Mouse (Mus musculus): ENCODE data around the gene Srgap3.

Gene Srgap3

GRCm38 (mm10) chr6:112946895-112947436 lies at the start of gene Srgap3:
Gene Srgap3 (minus strand): TSS chr6:112947266.
- peak; percentile 86 for DNase-seq (ENCODE audit: extremely low read depth, low read depth)

GRCm38 (mm10) chr6:112995708-112996107 lies 48.6 kb upstream of the Srgap3 start:
- no peak for DNase-seq (ENCODE audit: extremely low read depth, low read depth)

GRCm38 (mm10) chr6:112990119-112990518 lies 43.1 kb upstream of the Srgap3 start:
- no peak for DNase-seq (ENCODE audit: extremely low read depth, low read depth)

- no peak for DNase-seq (ENCODE audit: extremely low read depth, low read depth)
Observed at GRCm38 (mm10) chr6:112985362-112986314, 38.6 kb upstream of the Srgap3 start.

GRCm38 (mm10) chr6:112982241-112982640 lies 35.2 kb upstream of the Srgap3 start:
- DNase-seq (ENCODE audit: extremely low read depth, low read depth) = no peak

- DNase-seq (ENCODE audit: extremely low read depth, low read depth) = no peak
Observed at GRCm38 (mm10) chr6:112978947-112979346, 31.9 kb upstream of the Srgap3 start.

GRCm38 (mm10) chr6:112977246-112977645 lies 30.2 kb upstream of the Srgap3 start:
- DNase-seq (ENCODE audit: extremely low read depth, low read depth) = no peak

- DNase-seq (ENCODE audit: extremely low read depth, low read depth) = no peak
Observed at GRCm38 (mm10) chr6:112976541-112976940, 29.5 kb upstream of the Srgap3 start.

- DNase-seq (ENCODE audit: extremely low read depth, low read depth) = no peak
Observed at GRCm38 (mm10) chr6:112976136-112976535, 29.1 kb upstream of the Srgap3 start.

- no peak for DNase-seq (ENCODE audit: extremely low read depth, low read depth)
Observed at GRCm38 (mm10) chr6:112973786-112974720, 27.0 kb upstream of the Srgap3 start.

- no peak for DNase-seq (ENCODE audit: extremely low read depth, low read depth)
Observed at GRCm38 (mm10) chr6:112972858-112973631, 26.0 kb upstream of the Srgap3 start.

- DNase-seq (ENCODE audit: extremely low read depth, low read depth) = no peak
Observed at GRCm38 (mm10) chr6:112972127-112972526, 25.1 kb upstream of the Srgap3 start.

- DNase-seq (ENCODE audit: extremely low read depth, low read depth) = no peak
Observed at GRCm38 (mm10) chr6:112971116-112971768, 24.2 kb upstream of the Srgap3 start.

- no peak for DNase-seq (ENCODE audit: extremely low read depth, low read depth)
Observed at GRCm38 (mm10) chr6:112967359-112967758, 20.3 kb upstream of the Srgap3 start.

- no peak for DNase-seq (ENCODE audit: extremely low read depth, low read depth)
Observed at GRCm38 (mm10) chr6:112958360-112958759, 11.3 kb upstream of the Srgap3 start.

GRCm38 (mm10) chr6:112957583-112958280 lies 10.7 kb upstream of the Srgap3 start:
- no peak for DNase-seq (ENCODE audit: extremely low read depth, low read depth)

GRCm38 (mm10) chr6:112955773-112956172 lies 8.7 kb upstream of the Srgap3 start:
- no peak for DNase-seq (ENCODE audit: extremely low read depth, low read depth)

- no peak for DNase-seq (ENCODE audit: extremely low read depth, low read depth)
Observed at GRCm38 (mm10) chr6:112953905-112954304, 6.8 kb upstream of the Srgap3 start.

- DNase-seq (ENCODE audit: extremely low read depth, low read depth) = no peak
Observed at GRCm38 (mm10) chr6:112951254-112951653, 4.2 kb upstream of the Srgap3 start.

All from MEL-GATA-1-ER (cell line).